8 mouse cellular contexts compared by ENCODE assay signal in the genomic region with DNA sequence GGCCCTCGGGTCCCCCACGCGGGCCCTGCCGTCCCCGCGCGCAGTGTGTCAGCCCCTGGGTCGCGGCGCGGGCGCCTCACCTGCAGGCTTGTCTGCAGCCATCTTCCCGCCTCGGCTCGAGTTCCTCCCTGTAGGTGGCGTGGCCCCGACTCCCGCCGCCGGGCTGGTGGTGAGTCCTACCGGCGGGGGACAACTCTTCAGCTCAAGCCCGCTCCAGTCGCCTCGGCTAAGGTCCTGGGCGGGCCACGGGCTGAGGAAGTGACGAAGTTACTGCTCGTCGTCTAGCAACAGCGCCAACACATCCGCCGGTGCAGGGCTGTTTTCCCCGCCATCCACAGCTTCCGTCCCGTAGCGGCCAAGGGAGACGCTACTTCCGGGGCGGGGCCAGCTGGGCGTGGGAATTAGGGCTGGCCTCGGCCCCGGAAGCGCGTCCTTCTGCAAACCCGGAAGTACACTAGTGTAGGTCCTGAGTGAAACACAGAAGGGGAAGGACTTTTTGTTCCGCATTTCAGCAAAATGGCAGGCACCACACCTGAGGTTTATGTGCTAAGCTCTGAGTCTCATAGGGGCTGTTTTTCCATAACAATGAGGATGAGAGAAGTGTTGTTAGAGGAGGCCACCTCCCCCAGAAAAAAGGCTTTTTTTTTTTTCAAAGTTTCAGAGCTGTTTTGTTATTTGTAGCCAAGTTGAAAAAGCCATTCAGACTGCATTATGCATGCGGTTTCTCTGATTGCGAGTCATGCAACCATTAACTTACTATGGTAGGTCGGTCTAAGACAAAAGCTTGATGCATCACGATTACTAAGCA. TPM values are rescaled to one million over a fixed set of nuclear protein-coding genes. Genes with fewer than 3 reads are reported as not detected.
DNase-seq lines count a peak whose midpoint lies in the region; ATAC-seq lines count a peak whose summit lies in the region.

Cnot10 (minus strand) TSS at position 346 of the 808 bp plus-strand sequence.

- ATAC-seq in megakaryocyte progenitor cell, adult 5-6 weeks (replicated peaks; ENCODE audit: poor library complexity): peak; percentile 98

- DNase-seq in adipocyte (ENCODE audit: low spot score): peak; percentile 98
- peak; percentile 99 for DNase-seq in embryo, embryonic 10 days (ENCODE audit: low spot score)
- DNase-seq in gastrocnemius, postnatal 10 days: peak; percentile 99
- DNase-seq in induced T-regulatory cell, adult 2 months (ENCODE audit: low read depth): peak; percentile 100
- peak; percentile 90 to 95 for DNase-seq in left cerebral cortex, adult 9 months (ENCODE audit: low spot score in 2 of 2)
- peak; percentile 98 for DNase-seq in right cerebral cortex, postnatal 14 days
- peak; percentile 96 to 97 for DNase-seq in urinary bladder, postnatal 36 days (ENCODE audit: low spot score in 2 of 2)

RNA-seq across cellular contexts. Expression of gene Cnot10, which starts in this region (rescaled TPM):
- total RNA-seq in gastrocnemius, postnatal 10 days (2021): 10 to 100 TPM; 18.8 to 22.9 TPM
- total RNA-seq in megakaryocyte progenitor cell, adult 5-6 weeks (2015): 23.3 and 23.7 TPM in 2 replicates
- total RNA-seq in megakaryocyte progenitor cell, adult 5-6 weeks (2017): 48.1 and 55.7 TPM in 2 replicates

Comparison
In these comparisons a context has a peak if more than half of its experiments do, and no peak if none do; other contexts are left out.
1. Peak in every context shown above with its lines: DNase-seq and ATAC-seq.